Mouse (Mus musculus) left cerebral cortex, postnatal 25 days (tissue): Measurements from ENCODE around the gene Cdkal1. TPM values are rescaled to one million over a fixed set of nuclear protein-coding genes. Genes with fewer than 3 reads are reported as not detected.
A peak's percentile ranks its signal among the peaks of the same experiment; 100 is the strongest.

ENCODE experiments used
- DNase-seq, 2 experiments: peaks; one replicate each; pipeline ENCODE4 v3.0.0; 2022; ENCODE audit warnings: low spot score in 2 of 2, mixed read lengths in 1 of 2
- intact Hi-C: fragments of 180-260 bp; cut with DNase I; formaldehyde crosslinking; loops from one replicate; pipeline ENCODE4 v1.15.1; 2025
- total RNA-seq, 2 experiments: library from RNA; stranded (reverse); gene quantifications; 2 replicates each; pipeline ENCODE4 v1.2.3; 2021

Gene Cdkal1
- total RNA-seq, 2 experiments from 2014 or later, result 20.0 to 20.1 TPM

DNA sequence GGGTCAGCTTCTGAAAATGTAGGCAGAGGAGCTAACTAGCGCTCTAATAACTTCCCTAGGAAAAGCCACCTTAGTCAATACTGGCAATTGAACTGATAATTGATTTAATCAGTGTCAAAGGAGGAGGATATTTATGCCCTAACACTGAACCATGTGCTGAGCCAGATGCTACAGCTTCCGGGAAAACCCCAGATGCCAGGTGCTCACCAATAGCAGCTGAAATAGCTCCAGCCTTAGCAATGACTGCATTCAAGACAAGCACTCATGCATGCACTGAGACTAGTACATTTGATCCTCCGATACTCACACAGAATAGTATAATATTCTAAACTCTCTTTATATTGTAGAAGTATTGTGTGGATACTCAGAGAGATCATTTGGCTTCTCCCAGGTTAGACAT is 368.8 kb downstream of the Cdkal1 start:
- no peak for DNase-seq
- intact Hi-C loops, result no loop called here

DNA sequence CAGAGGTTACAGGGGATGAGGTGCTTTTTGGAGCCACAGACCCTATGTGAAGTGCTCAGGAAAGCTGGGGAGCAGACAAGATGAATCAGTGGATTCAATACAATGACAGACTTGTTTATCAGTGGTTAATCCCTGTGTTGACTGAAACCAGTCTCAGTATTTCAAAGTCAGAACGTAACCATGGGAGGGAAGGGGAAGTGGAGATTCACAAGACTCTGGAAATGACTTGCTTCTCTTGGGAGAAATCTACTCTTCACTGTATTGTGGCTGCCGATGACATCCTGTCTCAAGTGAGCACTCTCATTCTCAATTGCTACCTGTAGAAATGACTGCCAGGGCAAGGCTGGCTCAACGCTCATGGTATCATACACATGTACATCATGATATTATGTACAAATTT is 371.5 kb downstream of the Cdkal1 start:
- intact Hi-C loops, result no loop called here
- no peak for DNase-seq

DNA sequence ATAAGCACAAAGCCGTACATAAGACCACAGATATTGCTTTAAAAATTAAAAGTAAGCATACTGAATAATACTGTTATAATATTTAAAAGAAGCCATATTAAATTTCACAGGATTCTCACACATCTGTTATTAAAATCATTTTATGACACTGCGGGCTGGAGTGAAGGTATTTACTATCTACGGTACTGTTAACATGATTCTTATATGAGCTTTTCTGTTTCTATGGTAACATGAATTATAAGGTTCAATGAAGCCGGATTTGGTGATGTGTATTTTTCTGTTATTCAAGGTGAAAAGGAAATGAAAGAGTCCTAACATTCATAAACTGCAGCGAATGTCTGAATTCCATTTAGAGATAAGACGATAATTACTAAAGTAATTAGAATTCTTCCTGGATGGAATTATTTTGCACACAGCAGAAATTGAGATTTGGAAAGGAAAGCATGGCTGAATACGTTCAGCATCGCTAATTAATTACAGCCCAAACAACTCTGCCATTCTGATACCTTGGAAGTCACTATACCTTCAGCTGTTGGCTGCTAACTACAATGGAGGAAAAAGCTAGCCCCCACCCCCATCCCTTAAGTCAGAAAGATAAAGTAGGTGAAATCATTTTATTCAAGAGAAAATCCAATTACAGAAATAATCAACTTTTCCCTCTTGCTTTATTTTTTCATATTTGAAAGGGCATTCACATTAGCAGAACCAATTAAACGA is 373.2 kb downstream of the Cdkal1 start:
- no peak for DNase-seq
- intact Hi-C loops, result no loop called here

DNA sequence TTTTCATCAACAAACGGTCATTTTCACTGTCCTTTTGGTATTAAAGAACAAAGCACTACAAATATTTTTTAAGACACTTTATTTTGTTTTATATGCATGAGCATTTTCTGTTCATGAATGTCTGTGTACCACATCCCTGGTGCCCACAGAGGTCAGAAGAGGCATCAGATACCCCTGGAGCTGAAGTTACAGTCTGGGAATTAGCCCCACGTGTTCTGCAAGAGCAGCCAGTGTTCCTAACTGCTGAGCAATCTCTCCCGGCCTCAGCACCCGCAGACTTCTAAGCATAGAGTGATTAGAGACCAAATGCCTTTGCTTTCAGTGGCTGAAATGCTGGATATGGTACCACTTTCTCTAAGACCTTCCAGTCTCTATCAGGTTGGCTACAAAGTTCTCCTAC is 379.1 kb downstream of the Cdkal1 start:
- DNase-seq, result no peak
- intact Hi-C loops, result no loop called here

DNA sequence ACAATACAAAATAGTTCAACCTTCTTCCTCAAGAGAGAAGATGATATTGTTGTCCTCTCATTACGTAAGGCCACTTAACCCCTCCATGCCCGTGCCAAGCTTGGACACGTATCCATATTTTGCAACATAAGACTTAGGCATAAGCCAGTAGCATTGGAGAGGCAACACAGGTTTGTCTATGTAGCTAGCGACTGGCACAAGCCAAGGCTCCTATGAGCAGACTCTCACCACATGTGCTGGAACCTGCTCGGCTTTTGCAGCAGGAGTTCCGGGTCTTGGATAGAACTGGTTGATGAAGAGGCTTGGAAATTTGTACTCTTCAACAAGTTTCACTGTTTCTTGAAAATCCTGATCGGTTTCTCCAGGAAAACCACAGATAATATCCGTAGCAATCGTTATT is 381.2 kb downstream of the Cdkal1 start:
- intact Hi-C loops, result no loop called here
- DNase-seq, result no peak

DNA sequence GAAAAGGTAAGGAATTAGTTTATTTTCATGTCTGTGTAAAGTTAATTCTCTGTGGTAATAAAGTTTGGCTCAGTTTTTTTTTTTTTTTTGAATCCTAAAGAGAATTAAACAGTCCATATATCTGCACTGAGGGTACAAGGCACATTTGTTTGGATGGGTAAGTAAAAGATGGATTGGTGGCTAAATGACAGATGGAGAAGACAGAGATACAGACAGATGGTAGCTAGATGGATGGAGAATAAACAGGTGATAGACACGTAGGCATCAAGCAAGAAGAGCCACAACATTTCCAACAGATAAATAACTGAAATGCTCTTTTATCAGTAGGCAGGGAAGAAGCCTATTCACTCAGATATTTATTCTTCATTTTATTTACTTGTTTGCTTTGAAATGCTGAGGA is 381.7 kb downstream of the Cdkal1 start:
- intact Hi-C loops, result no loop called here
- no peak for DNase-seq

DNA sequence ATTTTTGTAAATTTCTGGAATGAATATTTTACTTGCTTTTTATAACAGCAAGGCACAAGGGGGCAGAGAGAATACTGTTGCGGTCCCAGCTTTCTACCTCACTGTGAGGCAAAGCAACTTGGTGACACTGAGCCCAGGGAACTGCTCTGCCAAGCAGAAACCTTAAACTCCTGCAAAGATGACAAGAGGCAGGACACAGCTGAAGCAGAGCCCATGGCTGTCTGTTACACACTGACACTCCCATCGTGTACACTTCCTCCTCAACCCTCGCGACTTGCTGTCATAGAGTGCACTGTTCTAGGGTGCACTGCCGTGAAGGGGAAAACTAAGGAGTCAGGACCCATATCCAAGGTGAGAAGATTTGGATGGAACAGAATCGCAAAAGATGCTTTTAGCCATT is 393.2 kb downstream of the Cdkal1 start:
- intact Hi-C loops, result no loop called here
- DNase-seq, result no peak

DNA sequence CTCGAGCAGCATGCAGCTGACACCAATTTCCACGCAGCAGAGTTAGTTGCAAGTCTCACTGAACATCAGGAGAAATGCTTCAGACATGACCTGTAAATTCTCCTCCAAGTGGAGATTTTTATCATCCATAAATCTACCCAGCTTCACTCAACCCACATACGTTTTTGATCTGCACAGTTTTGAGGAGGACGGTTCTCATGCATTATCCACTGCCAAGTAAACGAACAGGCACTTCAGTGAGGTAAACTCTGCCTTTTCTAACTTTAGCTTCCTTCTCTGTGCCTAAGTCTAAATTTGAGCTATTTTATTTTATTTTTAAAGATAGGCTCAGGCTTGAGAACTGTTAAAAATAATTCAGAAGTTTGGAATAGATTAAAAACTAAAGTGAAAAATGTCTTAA is 394.7 kb downstream of the Cdkal1 start:
- peak in 1 of 2 experiments; percentile 71 for DNase-seq
- intact Hi-C loops, result no loop called here

DNA sequence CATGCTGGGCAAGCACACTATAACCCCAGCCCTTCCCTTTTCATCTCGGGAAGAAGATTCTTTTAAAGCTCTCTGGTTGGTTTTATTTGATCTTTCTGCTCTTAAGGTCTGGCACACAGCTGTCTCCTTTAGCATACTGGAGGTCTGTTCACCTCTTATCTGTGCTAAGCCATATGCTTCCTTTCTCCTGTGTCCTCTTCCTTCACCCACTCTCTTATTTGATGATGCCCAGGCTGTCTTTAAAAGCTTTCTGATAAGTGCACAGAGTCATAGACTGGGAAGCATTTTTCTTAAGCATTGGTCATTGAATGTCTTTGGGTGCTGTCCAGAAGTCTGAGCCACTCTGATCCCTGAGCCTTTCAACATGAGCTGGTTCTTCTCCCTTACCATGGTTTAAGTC is 397.1 kb downstream of the Cdkal1 start:
- no peak for DNase-seq
- intact Hi-C loops, result no loop called here

DNA sequence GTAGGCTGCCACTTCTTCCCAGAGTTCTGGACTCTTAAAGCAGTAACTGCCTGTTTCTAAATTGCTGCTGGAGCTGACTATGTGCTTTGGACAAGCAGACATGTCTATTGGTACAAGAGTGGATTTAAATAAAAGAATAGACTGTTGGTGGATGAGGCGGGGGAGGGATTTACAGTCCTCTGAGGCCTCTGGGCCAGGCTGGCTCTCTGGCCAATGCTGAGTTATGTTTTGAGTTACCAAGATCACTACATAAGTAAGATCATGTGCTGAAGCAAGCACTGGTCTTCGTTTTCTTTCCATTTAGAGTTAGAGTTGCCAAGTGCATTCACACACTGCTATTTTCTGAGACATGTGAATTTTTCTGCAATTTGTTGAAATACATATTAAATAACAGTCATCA is 418.4 kb downstream of the Cdkal1 start:
- DNase-seq, result no peak
- intact Hi-C loops, result no loop called here

DNA sequence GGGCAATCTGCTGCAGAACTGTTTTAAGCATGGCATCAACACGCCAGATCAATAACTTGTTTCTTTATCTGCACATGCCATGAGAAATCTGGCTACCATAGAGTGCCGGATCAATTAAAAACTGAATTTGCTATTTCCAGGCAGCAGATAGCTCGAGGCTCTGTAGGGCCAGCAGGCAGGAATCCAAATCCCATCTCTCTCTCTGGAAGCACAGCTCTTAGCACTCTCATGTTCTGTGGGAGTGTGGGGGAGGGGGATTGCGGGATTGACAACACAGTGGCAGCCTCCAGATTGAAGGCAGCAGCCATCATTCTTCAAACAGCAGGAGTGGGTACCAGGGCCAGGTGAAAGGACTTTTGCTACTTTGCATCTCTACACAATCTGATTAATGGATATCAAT is 420.7 kb downstream of the Cdkal1 start:
- intact Hi-C loops, result no loop called here
- DNase-seq, result peak; percentile 18 to 53

DNA sequence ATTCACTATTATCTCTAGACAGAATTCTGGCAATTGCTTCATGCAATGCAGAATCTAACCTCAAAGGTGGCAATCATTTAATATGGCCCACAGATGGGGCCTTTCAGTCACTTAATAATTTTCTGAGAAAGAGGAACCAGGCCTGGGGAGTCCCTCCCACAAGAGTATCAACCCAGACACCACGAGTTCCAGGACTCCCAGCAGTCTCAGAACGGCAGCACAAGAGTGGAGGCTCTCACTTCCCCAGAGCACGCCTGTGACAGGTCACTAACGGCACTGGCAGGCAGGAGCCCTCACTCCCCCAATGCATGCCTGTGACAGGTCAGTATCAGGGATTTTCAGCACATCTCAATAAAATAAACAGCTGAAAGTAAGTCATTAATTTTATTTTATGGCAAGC is 424.6 kb downstream of the Cdkal1 start:
- intact Hi-C loops, result no loop called here
- no peak for DNase-seq

DNA sequence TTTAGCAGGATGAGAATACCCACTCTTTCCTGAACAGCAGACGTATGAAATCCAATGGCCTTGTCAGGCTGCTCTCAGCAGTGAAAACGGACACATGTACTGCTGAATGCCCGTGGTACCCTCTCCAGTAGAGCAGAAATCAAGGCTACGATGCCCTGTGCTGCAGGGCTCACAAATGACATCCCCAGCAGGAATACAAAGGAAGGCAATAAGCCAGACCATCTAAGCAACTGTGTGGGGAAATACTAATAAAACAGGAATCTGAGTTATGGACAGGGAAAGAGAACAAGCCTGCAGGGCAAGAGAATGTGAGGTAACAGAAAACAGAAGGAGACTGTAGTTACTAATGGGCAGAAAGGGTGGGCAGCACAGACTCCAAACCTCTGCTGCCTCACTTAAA is 425.6 kb downstream of the Cdkal1 start:
- intact Hi-C loops, result no loop called here
- no peak for DNase-seq

DNA sequence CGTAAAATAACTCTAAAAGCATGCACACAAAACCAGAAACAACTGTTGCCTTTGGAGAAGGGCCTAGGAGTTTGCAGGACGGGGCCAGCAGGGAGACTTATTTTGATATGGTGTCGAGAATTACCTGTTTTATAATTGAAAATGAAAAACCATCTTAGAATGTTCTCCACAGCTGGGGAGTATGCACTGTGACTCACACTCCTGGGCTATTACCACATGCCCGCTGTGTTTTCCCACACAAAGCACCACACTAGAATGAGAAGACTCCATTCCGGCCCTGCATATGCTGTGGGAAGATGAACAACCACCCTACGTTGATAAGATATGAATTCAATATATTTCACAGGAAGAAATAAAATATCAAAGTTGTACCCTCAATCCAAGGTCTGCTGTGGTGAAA is 426.3 kb downstream of the Cdkal1 start:
- DNase-seq, result no peak
- intact Hi-C loops, result no loop called here

DNA sequence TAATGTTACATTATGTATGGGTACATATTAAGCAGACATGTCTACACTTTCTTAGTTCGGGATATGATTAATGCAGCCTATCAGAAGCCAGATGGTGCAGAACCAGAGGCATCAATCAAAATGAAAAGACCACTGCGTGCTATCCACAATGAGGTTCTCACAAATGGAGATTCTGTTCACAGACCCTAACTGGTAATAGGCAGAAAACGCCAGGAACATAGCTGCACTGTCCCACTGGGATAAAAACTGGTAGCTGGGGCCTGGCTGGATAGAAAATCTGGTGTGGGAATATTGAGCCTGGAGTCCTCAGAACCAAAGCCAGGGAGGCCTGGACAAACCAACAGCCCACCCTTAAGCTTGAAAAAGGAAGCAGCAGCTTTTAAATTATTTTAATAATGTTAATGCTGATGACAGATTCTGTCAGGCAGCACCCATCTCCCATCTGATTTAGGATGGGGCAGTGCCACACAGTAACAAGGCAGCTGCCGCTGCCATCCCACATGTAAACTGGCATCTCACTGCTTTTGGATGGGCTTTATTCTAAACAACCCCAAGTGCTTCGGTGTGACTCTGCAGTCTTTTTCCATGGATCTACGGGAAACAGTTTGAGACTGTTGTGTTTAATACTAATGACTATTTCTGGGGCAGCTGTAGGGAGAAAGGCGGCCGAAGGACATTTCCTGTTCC is 438.9 kb downstream of the Cdkal1 start:
- intact Hi-C loops, result no loop called here
- DNase-seq, result no peak

DNA sequence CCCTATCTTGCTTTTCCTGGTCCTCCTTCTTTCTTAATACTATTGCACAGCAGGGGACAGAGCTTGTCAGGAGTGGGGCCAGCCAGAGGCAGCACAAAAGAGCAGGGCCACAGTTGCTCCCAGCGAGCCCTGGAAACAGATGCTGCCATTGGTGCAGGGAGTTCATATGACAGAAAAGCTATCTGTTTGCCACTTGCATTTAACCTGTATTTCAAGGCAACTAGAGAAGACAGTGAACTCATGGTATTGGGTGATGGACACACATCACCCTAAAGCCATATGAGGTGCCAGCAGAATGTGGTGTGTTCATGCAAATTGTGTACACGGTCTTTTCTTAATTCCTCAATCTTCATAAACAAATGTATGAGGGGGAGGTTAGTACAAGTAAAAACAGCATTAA is 439.5 kb downstream of the Cdkal1 start:
- no peak for DNase-seq
- intact Hi-C loops, result no loop called here

DNA sequence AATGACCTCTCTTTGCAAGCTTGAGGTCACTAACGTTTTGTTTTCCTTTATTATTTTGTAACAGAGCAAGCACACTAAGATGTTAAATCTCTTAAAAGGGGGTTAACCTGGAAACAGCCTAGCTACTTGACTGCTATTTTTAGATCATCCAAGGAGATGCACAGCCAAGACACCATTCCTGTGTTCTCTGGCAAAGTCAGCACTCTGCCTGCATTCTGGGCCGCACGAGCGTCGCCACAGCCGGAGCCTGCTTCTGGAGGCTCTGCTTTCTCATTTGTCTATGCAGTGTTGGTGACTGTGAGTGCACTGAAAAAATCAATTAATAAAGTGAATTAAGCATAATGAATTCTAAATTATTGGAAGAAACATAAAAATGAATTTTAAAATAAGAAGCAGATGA is 440.6 kb downstream of the Cdkal1 start:
- DNase-seq, result peak in 1 of 2 experiments; percentile 14
- intact Hi-C loops, result no loop called here

DNA sequence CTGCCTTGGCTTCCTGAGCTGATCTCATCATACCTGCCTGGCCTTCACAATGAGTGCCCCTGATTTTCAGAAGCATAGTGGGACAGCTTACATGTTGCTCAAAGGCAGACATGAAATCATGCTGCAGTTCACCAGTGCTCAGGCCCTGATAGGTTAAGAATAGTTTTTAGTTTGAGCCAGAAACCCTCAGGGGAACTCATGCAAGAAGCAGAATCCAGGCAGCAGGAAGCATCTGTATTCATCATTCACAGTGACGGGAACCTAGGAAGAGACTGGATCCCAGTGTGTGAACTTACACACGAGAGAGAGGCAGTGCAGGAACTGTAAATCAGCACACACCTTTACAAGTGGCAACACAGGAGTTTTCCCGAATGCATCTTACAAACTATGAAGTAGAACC is 441.0 kb downstream of the Cdkal1 start:
- DNase-seq, result no peak
- intact Hi-C loops, result no loop called here

DNA sequence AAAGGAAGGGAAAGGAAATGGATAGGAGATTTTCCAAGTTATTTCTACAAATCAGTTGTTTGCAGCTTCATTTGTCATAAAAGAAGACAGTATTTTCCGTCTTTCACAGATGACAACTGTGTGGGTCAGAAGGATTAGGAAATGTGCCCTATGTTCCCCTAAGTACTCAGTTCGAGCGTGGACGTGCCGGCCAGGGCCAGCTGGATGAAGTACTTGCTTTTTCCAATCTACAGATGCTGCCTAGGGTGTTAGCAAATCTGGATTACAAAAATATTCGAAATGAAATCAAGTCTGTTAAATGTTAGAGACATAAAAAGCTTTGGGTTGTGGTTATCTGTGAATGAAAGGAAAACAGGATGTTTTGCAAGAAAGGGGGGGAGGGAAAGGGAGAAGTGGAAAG is 444.3 kb downstream of the Cdkal1 start:
- intact Hi-C loops, result no loop called here
- no peak for DNase-seq

DNA sequence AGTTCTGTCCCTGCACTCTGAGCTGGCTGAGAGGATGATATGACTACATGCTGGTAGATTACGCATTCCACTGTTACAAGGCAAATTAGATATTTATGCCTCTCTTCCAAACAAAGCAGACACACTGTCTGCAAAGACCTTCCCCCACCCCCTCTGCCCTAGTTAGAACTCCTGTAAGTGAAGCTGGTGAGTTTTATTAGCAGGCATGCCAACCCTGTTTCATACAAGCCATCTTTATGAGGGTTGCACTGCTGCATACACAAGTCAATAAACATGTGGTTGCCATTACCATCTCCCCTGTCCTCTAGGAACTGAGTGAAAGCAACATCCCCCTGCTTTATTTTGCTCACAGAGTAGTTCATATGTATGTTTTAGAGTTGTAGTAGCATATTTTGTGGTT is 447.9 kb downstream of the Cdkal1 start:
- DNase-seq, result no peak
- intact Hi-C loops, result no loop called here

DNA sequence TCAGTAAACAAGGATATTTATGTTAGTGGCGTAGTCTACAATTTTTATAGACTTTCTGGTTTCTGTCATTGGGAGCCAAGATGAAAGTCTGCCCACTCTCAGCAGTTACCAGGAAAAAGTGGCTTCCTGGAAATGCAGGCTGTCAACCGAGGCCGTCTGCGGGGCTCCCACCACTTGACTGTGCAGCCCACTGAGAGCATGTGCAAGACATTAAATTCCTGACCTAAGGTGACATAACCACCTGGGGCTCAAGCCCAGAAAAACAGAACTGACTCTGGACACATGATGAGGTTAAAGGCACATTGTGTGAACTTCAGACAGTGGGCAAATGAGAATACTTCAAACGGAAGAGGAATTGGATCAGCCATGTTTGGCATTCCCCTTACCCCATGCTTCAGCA is 450.2 kb downstream of the Cdkal1 start:
- DNase-seq, result no peak
- intact Hi-C loops, result no loop called here

DNA sequence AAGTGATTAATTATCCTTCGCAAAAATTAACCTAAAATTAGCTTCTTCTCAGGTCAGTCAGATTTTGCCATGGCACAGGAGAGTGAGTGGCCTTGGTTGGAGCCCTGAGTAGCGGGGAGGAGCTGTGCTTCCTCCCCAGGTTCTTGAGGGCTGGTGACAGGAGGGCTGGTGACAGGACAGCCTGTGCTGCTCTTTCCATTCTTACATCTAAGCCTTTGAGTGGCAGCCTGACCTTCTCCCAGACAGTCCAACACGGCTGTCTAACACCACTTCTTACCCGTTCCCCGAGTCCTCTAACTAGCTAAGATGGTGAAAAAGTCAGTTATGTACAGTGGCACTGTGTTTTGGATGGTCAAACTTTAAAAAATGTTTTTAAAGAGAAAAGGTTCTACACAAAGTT is 452.3 kb downstream of the Cdkal1 start:
- intact Hi-C loops, result no loop called here
- no peak for DNase-seq
